Mouse (Mus musculus): ENCODE data around the gene Gtf2i. TPM values are rescaled to one million over a fixed set of nuclear protein-coding genes. Genes with fewer than 3 reads are reported as not detected.

Gtf2i gene
- polyA plus RNA-seq, 1 experiment from 2014 or later: 196 TPM

- Histone ChIP-seq H3K4me2 (replicated peaks; ENCODE audit: low read depth, low read length) (no peak overlapping the region), H3K36me3 (ENCODE audit: control insufficient read depth, insufficient read depth, low read length) (peaks cover 96% of the 10 kb centered on the region), H3K4me3 (ENCODE audit: low read length) (no peak overlapping the region), H3K9me3 (ENCODE audit: control insufficient read depth, low read length) (no peaks in the 10 kb centered on the region), H3K9ac (ENCODE audit: low read depth, low read length) (no peak overlapping the region), H3K27ac (ENCODE audit: low read depth, low read length) (no peak overlapping the region), H3K27me3 (ENCODE audit: control insufficient read depth, insufficient read depth, low read length) (no peaks in the 10 kb centered on the region), H3K4me1 (ENCODE audit: control insufficient read depth, insufficient read depth, low read length) (no peaks in the 10 kb centered on the region)
- WGBS: 93% methylated on average over 8 of the region's 8 CpGs
- no peak for ATAC-seq (ENCODE audit: low FRiP score, low TSS enrichment)
Observed at GRCm38 (mm10) chr5:134249245-134249649, 65.3 kb downstream of the Gtf2i start.

GRCm38 (mm10) chr5:134248608-134249244, 65.8 kb downstream of the Gtf2i start:
- WGBS: 93% methylated on average over 14 of the region's 14 CpGs
- no peaks in the 10 kb centered on the region for H3K27me3 ChIP-seq (ENCODE audit: control insufficient read depth, insufficient read depth, low read length)
- ATAC-seq (ENCODE audit: low FRiP score, low TSS enrichment): no peak

GRCm38 (mm10) chr5:134246146-134246545, 68.4 kb downstream of the Gtf2i start:
- WGBS: 94% methylated on average over 5 of the region's 5 CpGs
- ATAC-seq (ENCODE audit: low FRiP score, low TSS enrichment): no peak

More at GRCm38 (mm10) chr5:134248608-134249244, 65.8 kb downstream of the Gtf2i start:
- peaks cover 96% of the 10 kb centered on the region for H3K36me3 ChIP-seq (ENCODE audit: control insufficient read depth, insufficient read depth, low read length)
- no peak overlapping the region for H3K4me3 ChIP-seq (ENCODE audit: low read length)
- H3K4me1 ChIP-seq (ENCODE audit: control insufficient read depth, insufficient read depth, low read length): no peaks in the 10 kb centered on the region
- no peak overlapping the region for H3K9ac ChIP-seq (ENCODE audit: low read depth, low read length)
- no peak overlapping the region for H3K27ac ChIP-seq (ENCODE audit: low read depth, low read length)
- no peak overlapping the region for H3K4me2 ChIP-seq (replicated peaks; ENCODE audit: low read depth, low read length)
- no peaks in the 10 kb centered on the region for H3K9me3 ChIP-seq (ENCODE audit: control insufficient read depth, low read length)

DNA sequence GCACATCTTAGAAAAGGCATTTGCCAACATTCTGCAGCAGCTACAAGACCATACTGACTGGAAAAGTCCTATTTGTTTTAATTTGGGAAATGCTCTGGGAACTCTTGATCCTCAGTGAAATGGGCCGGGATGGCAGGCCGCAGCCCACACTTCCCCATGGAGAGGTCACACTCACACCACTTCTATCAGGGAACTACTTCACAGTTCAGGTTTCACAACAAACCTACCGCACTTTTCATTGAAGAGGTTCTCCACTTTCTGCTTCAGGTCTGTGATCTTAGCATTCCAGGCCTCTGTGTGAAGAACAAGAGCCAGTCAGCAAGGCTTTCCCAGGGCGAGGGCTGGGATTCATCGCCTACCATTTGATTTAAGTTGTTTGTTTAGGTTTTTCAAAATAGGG, 69.7 kb downstream of the Gtf2i start:
- ATAC-seq (ENCODE audit: low FRiP score, low TSS enrichment): no peak
- no peaks in the 10 kb centered on the region for H3K27me3 ChIP-seq (ENCODE audit: control insufficient read depth, insufficient read depth, low read length)
- no peaks in the 10 kb centered on the region for H3K9me3 ChIP-seq (ENCODE audit: control insufficient read depth, low read length)
- H3K4me2 ChIP-seq (replicated peaks; ENCODE audit: low read depth, low read length): no peak overlapping the region
- H3K4me1 ChIP-seq (ENCODE audit: control insufficient read depth, insufficient read depth, low read length): no peaks in the 10 kb centered on the region
- H3K4me3 ChIP-seq (ENCODE audit: low read length): no peak overlapping the region
- peaks cover 100% of the 10 kb centered on the region for H3K36me3 ChIP-seq (ENCODE audit: control insufficient read depth, insufficient read depth, low read length)
- no peak overlapping the region for H3K27ac ChIP-seq (ENCODE audit: low read depth, low read length)
- no peak overlapping the region for H3K9ac ChIP-seq (ENCODE audit: low read depth, low read length)
- 86% methylated on average over 5 of the region's 5 CpGs for WGBS

More at GRCm38 (mm10) chr5:134246146-134246545, 68.4 kb downstream of the Gtf2i start:
- no peak overlapping the region for H3K4me2 ChIP-seq (replicated peaks; ENCODE audit: low read depth, low read length)
- no peaks in the 10 kb centered on the region for H3K27me3 ChIP-seq (ENCODE audit: control insufficient read depth, insufficient read depth, low read length)
- H3K4me1 ChIP-seq (ENCODE audit: control insufficient read depth, insufficient read depth, low read length): no peaks in the 10 kb centered on the region
- H3K9me3 ChIP-seq (ENCODE audit: control insufficient read depth, low read length): no peaks in the 10 kb centered on the region
- H3K9ac ChIP-seq (ENCODE audit: low read depth, low read length): no peak overlapping the region
- no peak overlapping the region for H3K27ac ChIP-seq (ENCODE audit: low read depth, low read length)
- H3K36me3 ChIP-seq (ENCODE audit: control insufficient read depth, insufficient read depth, low read length): peaks cover 96% of the 10 kb centered on the region
- no peak overlapping the region for H3K4me3 ChIP-seq (ENCODE audit: low read length)

- WGBS: 92% methylated on average over 26 of the region's 26 CpGs
- no peaks in the 10 kb centered on the region for H3K4me1 ChIP-seq (ENCODE audit: control insufficient read depth, insufficient read depth, low read length)
Observed at GRCm38 (mm10) chr5:134243661-134244436, 70.7 kb downstream of the Gtf2i start.

DNA sequence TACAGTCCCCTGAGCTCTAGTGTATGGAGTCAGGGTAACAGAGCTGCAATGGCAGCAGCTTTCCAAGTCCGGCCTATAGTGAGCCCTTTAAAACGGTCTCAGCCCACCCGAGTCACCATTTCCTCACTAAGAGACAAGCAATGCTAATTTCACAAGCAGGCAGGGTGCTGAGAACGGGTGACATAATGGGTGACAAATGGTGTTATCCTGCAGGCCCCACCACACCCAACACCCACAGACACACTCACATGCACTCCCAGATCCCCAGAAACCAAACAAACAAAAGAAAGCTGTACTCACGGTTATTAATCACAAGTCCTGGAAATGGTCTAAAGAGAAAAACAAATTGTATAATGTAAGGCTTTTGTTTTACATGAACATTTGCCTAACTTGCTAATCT, 72.7 kb downstream of the Gtf2i start:
- ATAC-seq (ENCODE audit: low FRiP score, low TSS enrichment): no peak
- WGBS: 85% methylated on average over 5 of the region's 5 CpGs

More at GRCm38 (mm10) chr5:134243661-134244436, 70.7 kb downstream of the Gtf2i start:
- H3K4me3 ChIP-seq (ENCODE audit: low read length): no peak overlapping the region
- H3K36me3 ChIP-seq (ENCODE audit: control insufficient read depth, insufficient read depth, low read length): peaks cover 100% of the 10 kb centered on the region
- H3K27ac ChIP-seq (ENCODE audit: low read depth, low read length): no peak overlapping the region
- H3K27me3 ChIP-seq (ENCODE audit: control insufficient read depth, insufficient read depth, low read length): no peaks in the 10 kb centered on the region
- no peak overlapping the region for H3K4me2 ChIP-seq (replicated peaks; ENCODE audit: low read depth, low read length)
- ATAC-seq (ENCODE audit: low FRiP score, low TSS enrichment): no peak
- H3K9me3 ChIP-seq (ENCODE audit: control insufficient read depth, low read length): no peaks in the 10 kb centered on the region
- H3K9ac ChIP-seq (ENCODE audit: low read depth, low read length): no peak overlapping the region

GRCm38 (mm10) chr5:134237936-134238760, 76.4 kb downstream of the Gtf2i start:
- H3K27me3 ChIP-seq (ENCODE audit: control insufficient read depth, insufficient read depth, low read length): no peaks in the 10 kb centered on the region
- H3K4me1 ChIP-seq (ENCODE audit: control insufficient read depth, insufficient read depth, low read length): 0 out of 2 replicates have a peak, but pooled peaks cover 5% of the 10 kb centered on the region
- H3K27ac ChIP-seq (ENCODE audit: low read depth, low read length): no peak overlapping the region
- H3K9ac ChIP-seq (ENCODE audit: low read depth, low read length): no peak overlapping the region
- H3K36me3 ChIP-seq (ENCODE audit: control insufficient read depth, insufficient read depth, low read length): peaks cover 74% of the 10 kb centered on the region
- no peak overlapping the region for H3K4me3 ChIP-seq (ENCODE audit: low read length)
- H3K9me3 ChIP-seq (ENCODE audit: control insufficient read depth, low read length): no peaks in the 10 kb centered on the region
- ATAC-seq (ENCODE audit: low FRiP score, low TSS enrichment): no peak; the same call in 1 of the 2 replicates
- 83% methylated on average over 28 of the region's 28 CpGs for WGBS
- no peak overlapping the region for H3K4me2 ChIP-seq (replicated peaks; ENCODE audit: low read depth, low read length)

More for the DNA sequence above, 72.7 kb downstream of the Gtf2i start:
- no peaks in the 10 kb centered on the region for H3K9me3 ChIP-seq (ENCODE audit: control insufficient read depth, low read length)
- H3K4me3 ChIP-seq (ENCODE audit: low read length): no peak overlapping the region
- H3K27ac ChIP-seq (ENCODE audit: low read depth, low read length): no peak overlapping the region
- peaks cover 100% of the 10 kb centered on the region for H3K36me3 ChIP-seq (ENCODE audit: control insufficient read depth, insufficient read depth, low read length)
- H3K4me2 ChIP-seq (replicated peaks; ENCODE audit: low read depth, low read length): no peak overlapping the region
- no peak overlapping the region for H3K9ac ChIP-seq (ENCODE audit: low read depth, low read length)
- no peaks in the 10 kb centered on the region for H3K4me1 ChIP-seq (ENCODE audit: control insufficient read depth, insufficient read depth, low read length)
- H3K27me3 ChIP-seq (ENCODE audit: control insufficient read depth, insufficient read depth, low read length): no peaks in the 10 kb centered on the region

- Histone ChIP-seq H3K36me3 (ENCODE audit: control insufficient read depth, insufficient read depth, low read length) (peaks cover 68% of the 10 kb centered on the region), H3K4me1 (ENCODE audit: control insufficient read depth, insufficient read depth, low read length) (0 out of 2 replicates have a peak, but pooled peaks cover 11% of the 10 kb centered on the region), H3K4me2 (replicated peaks; ENCODE audit: low read depth, low read length) (no peak overlapping the region), H3K9ac (ENCODE audit: low read depth, low read length) (no peak overlapping the region), H3K27me3 (ENCODE audit: control insufficient read depth, insufficient read depth, low read length) (no peaks in the 10 kb centered on the region), H3K9me3 (ENCODE audit: control insufficient read depth, low read length) (no peaks in the 10 kb centered on the region), H3K4me3 (ENCODE audit: low read length) (no peak overlapping the region), H3K27ac (ENCODE audit: low read depth, low read length) (no peak overlapping the region)
- WGBS: 89% methylated on average over 11 of the region's 11 CpGs
- no peak for ATAC-seq (ENCODE audit: low FRiP score, low TSS enrichment)
Observed at GRCm38 (mm10) chr5:134237508-134237907, 77.1 kb downstream of the Gtf2i start.

Measured in kidney, embryonic 14.5 days (tissue).